Mouse (Mus musculus): ENCODE results near the gene Pgam1. TPM values are rescaled to one million over a fixed set of nuclear protein-coding genes. Genes with fewer than 3 reads are reported as not detected.
"Not testable (repeated sequence)": the region's sequence is repeated elsewhere in the genome, so short reads cannot be mapped to it uniquely, and the experiment has no call there.

Gene Pgam1
- total RNA-seq, 1 experiment from 2014 or later: 215 TPM

- ATAC-seq (replicated peaks; ENCODE audit: low read depth, poor library complexity, severe bottlenecking): no peak
Observed at GRCm38 (mm10) chr19:41907079-41907760, 4.5 kb upstream of the Pgam1 start.

- ATAC-seq (replicated peaks; ENCODE audit: low read depth, poor library complexity, severe bottlenecking): no peak
Observed at GRCm38 (mm10) chr19:41908736-41909135, 3.0 kb upstream of the Pgam1 start.

GRCm38 (mm10) chr19:41910396-41910795 is 1.3 kb upstream of the Pgam1 start:
- ATAC-seq (replicated peaks; ENCODE audit: low read depth, poor library complexity, severe bottlenecking): no peak

DNA sequence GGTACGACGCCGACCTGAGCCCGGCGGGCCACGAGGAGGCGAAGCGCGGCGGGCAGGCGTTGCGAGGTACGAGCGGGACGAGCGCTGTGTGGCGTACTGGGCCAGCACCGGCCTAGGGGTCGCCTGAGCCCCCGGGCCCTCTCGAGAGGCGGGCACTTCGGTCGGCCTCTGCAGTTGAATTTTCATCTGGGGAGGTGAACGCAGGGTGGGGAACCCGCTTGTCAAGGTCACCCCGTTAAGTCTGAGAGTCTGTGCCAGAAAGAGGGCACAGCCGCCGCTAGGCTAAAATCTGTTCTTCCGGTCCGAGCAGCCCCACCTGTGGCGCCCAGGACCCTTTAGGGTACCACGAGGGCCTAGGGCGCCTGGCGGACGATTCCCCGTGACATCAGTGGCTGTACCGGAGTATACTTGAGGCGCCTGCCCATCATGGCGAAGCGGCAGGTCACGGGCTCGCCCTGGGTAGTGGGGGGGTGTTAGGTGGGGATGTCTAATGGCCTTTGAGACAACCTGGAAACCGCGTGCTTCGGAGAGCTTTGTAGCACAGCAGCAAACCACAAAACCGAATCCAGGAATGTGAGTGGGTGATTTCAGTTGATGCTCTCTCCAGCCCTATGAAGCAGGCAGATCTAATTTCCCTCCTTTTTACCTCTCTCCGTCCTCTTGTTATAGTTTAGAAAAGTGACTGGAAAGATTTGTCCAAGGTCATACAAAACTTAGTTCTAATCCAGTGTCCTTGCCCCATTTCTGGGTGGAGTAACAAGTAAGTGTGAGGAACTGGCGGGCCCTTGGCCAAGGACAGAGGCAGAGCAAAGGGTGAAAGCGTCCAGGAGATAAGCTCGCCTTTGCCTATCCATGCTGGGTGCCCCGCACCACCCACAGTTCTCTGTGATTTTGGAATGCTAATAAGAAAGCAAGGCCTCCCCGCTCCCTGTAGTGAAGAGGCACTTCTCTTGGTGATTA is 678 bp downstream of the Pgam1 start:
- no peak for ATAC-seq (replicated peaks; ENCODE audit: low read depth, poor library complexity, severe bottlenecking)

- ATAC-seq (replicated peaks; ENCODE audit: low read depth, poor library complexity, severe bottlenecking): peak; percentile 43
Observed at GRCm38 (mm10) chr19:41913774-41914591, 2.3 kb downstream of the Pgam1 start.

- ATAC-seq (replicated peaks; ENCODE audit: low read depth, poor library complexity, severe bottlenecking): not testable (repeated sequence)
Observed at GRCm38 (mm10) chr19:41914592-41914882, 2.8 kb downstream of the Pgam1 start.

DNA sequence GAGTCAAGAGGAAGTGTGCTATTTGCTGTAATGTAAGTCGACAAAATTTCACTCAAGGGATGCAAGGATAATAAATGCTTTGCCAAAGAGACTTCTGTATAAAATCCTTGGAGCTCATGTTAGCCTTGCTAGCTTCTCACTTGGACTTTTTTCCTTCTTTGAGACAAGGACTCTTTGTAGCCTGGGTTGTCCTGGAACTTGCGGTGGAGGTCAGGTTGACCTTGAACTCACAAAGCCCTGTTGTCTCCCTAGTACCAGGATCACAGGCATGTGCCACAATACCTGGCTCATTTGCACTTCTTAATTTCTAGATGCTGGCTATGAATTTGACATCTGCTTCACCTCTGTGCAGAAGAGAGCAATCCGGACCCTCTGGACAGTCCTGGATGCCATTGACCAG is 3.6 kb downstream of the Pgam1 start:
- no peak for ATAC-seq (replicated peaks; ENCODE audit: low read depth, poor library complexity, severe bottlenecking)

GRCm38 (mm10) chr19:41916853-41917252 is 5.1 kb downstream of the Pgam1 start:
- ATAC-seq (replicated peaks; ENCODE audit: low read depth, poor library complexity, severe bottlenecking): peak; percentile 46

- ATAC-seq (replicated peaks; ENCODE audit: low read depth, poor library complexity, severe bottlenecking): no peak
Observed at GRCm38 (mm10) chr19:41919471-41919870, 7.7 kb downstream of the Pgam1 start.

- no peak for ATAC-seq (replicated peaks; ENCODE audit: low read depth, poor library complexity, severe bottlenecking)
Observed at GRCm38 (mm10) chr19:41920412-41921067, 8.8 kb downstream of the Pgam1 start.

GRCm38 (mm10) chr19:41932686-41933085 is 21.0 kb downstream of the Pgam1 start:
- ATAC-seq (replicated peaks; ENCODE audit: low read depth, poor library complexity, severe bottlenecking): peak; percentile 57

GRCm38 (mm10) chr19:41933179-41934086 is 21.7 kb downstream of the Pgam1 start, which contains the start of the genes Exosc1 and Zdhhc16:
Gene Exosc1, minus strand, starts transcription at chr19:41933423.
Gene Zdhhc16, plus strand, starts transcription at chr19:41933480.
- ATAC-seq (replicated peaks; ENCODE audit: low read depth, poor library complexity, severe bottlenecking): peak; percentile 97

GRCm38 (mm10) chr19:41934124-41934523 is 22.4 kb downstream of the Pgam1 start:
- ATAC-seq (replicated peaks; ENCODE audit: low read depth, poor library complexity, severe bottlenecking): no peak

DNA sequence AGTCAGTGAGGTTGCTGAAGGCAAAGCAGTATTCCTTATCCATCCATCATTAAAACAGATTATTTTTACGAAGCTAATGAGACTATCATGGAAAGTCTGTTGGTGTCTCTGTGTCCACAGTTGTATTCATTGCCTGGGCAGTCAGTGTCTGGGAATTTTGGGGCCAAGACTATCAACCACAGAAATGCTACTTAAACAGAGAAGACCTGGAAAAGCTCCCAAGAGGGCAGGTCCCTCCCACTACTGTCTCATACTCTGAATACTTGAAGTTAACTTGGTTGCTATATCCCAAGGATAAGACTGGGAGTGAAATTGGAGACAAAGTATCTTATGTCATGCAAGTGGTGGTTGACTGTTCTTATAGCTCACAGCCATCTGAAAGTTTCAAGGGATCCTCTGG is 24.2 kb downstream of the Pgam1 start:
- ATAC-seq (replicated peaks; ENCODE audit: low read depth, poor library complexity, severe bottlenecking): no peak

DNA sequence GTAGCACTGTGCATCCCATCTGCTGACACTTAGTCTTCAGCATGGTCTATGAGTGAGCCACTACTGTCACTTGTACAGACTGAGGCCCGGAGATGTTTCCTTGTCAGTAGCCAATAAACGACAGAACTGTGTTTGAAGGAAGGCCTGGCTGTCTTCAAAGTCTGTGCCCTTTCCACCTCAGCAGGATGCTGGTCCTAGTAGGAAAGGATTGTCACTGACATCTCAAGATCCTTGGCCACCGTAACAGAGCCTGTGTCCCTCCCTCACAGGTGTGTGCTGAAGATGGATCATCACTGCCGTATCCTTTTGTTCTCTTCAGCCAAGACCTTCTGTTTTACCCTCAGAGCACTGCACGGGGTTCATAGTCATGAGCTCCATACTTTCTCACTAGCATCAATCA is 26.8 kb downstream of the Pgam1 start:
- ATAC-seq (replicated peaks; ENCODE audit: low read depth, poor library complexity, severe bottlenecking): no peak

DNA sequence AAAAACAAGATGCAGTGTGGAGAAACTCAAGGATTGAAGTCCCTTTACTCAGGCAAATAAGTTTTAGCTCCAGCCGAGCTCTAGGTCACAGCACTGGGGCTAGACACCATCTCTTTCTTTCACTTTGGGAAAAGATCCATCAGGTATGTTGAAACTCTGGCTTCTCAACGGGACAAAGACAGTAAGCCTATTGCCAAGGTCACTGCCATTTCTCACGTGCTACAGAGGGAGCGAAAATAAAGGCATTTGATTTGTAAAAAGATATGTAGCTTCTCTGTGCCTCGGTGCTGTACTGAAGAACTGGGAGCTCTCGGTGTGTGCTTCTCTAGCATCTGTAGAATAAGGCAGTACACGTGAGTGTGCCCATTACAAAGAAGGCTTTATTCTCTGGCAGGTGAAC is 32.1 kb downstream of the Pgam1 start:
- ATAC-seq (replicated peaks; ENCODE audit: low read depth, poor library complexity, severe bottlenecking): no peak

- ATAC-seq (replicated peaks; ENCODE audit: low read depth, poor library complexity, severe bottlenecking): peak; percentile 65; the same call in 1 of the 2 replicates
Observed at GRCm38 (mm10) chr19:41952287-41952686, 40.6 kb downstream of the Pgam1 start.

- no peak for ATAC-seq (replicated peaks; ENCODE audit: low read depth, poor library complexity, severe bottlenecking)
Observed at GRCm38 (mm10) chr19:41953574-41953973, 41.9 kb downstream of the Pgam1 start.
